Mouse (Mus musculus): ENCODE measurements around the gene Ehmt1.

The Ehmt1 gene

DNA sequence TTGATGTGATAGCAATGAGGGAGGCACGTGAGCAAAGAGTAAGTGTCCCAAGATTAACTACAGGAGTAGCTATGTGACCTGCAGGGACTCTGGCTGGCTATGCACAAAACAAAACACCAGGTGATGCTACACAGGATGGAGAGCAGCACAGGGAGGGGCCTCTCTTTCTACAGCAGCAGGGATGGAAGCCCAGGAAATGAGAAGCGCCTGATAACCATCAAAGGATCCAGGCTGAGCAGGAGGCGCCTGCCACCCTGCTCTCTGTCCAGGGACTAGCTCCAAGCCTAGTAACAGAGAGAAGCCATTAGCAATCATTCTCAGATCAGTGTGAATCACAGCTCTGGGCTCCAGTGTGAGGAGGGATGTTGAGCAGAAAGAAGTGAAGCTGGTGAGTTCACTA is 169.4 kb downstream of the Ehmt1 start:
- in situ Hi-C loops (cut with MboI; ENCODE audit: low pct_unique_long_range_greater_than_20kb in 1 of 2, low sequenced_read_pairs in 2 of 2, unreplicated experiment in 1 of 2): loop anchor here in 1 of 2 experiments (10.0 to 25.0 kb wide), 2 partner anchors 185 to 338 kb away; no protein-coding TSS in a partner anchor

GRCm38 (mm10) chr2:24747878-24748277 is 171.5 kb downstream of the Ehmt1 start:
- in situ Hi-C loops (cut with MboI; ENCODE audit: low pct_unique_long_range_greater_than_20kb in 1 of 2, low sequenced_read_pairs in 2 of 2, unreplicated experiment in 1 of 2): no loop called here
